8 mouse cellular contexts compared by ENCODE assay signal in genomic region chr19:41089833-41090232, GRCm38 (mm10). TPM values are rescaled to one million over a fixed set of nuclear protein-coding genes. Genes with fewer than 3 reads are reported as not detected.
DNase-seq lines count a peak whose midpoint lies in the region; ATAC-seq and TF ChIP-seq lines count a peak whose summit lies in the region.

No protein-coding gene starts in this region.

- H3K4me3 ChIP-seq in gastrocnemius, adult 2 months, result no peak overlapping the region
- H3K4me3 ChIP-seq in G1E (ENCODE audit: low read depth, low read length), result no peak overlapping the region
- no peak overlapping the region for H3K4me3 ChIP-seq in midbrain, embryonic 10.5 days

- intact Hi-C loops in gastrocnemius, adult 2 months (cut with DNase I), result loop anchor here (5.0 to 10.0 kb wide), 2 partner anchors 117 to 675 kb away; partner anchors contain the start of gene Tll2
- intact Hi-C loops in heart, postnatal 10 days (cut with DNase I), result loop anchor here (5.0 kb wide), 1 partner anchor 112 kb away; no protein-coding TSS in a partner anchor

- no peaks in the 10 kb centered on the region for H3K9me3 ChIP-seq in G1E (replicated peaks)
- no peaks in the 10 kb centered on the region for H3K9me3 ChIP-seq in midbrain, embryonic 10.5 days (replicated peaks)

- H3K4me1 ChIP-seq in G1E (ENCODE audit: insufficient read depth, low read depth, low read length), result no peaks in the 10 kb centered on the region
- H3K4me1 ChIP-seq in midbrain, embryonic 10.5 days, result peaks cover 6% of the 10 kb centered on the region

- DNase-seq in gastrocnemius, adult 2 months, result peak; percentile 61
- DNase-seq in gastrocnemius, postnatal 25 days, result no peak
- DNase-seq in G1E (ENCODE audit: low spot score), result peak; percentile 13
- peak; percentile 53 to 80 for DNase-seq in heart, postnatal 10 days
- peak; percentile 49 to 60 for DNase-seq in layer of hippocampus, postnatal 36 days
- peak; percentile 70 for DNase-seq in midbrain, embryonic 10.5 days (ENCODE audit: low spot score)
- peak; percentile 77 for DNase-seq in splenic B cell, adult 2 months (ENCODE audit: low read depth, low spot score)

- no peaks in the 10 kb centered on the region for H3K36me3 ChIP-seq in G1E (replicated peaks)
- no peaks in the 10 kb centered on the region for H3K36me3 ChIP-seq in midbrain, embryonic 10.5 days
- H3K36me3 ChIP-seq in splenic B cell, adult 2 months (ENCODE audit: control insufficient read depth, insufficient read depth, low read length, poor library complexity, severe bottlenecking), result no peaks in the 10 kb centered on the region

- ATAC-seq in G1E (ENCODE audit: extremely low read depth, insufficient number of reproducible peaks, low FRiP score, poor library complexity, severe bottlenecking), result no peak
- ATAC-seq in common myeloid progenitor, adult 5-6 weeks (replicated peaks; ENCODE audit: low read depth, poor library complexity, severe bottlenecking), result peak; percentile 50

- H3K27me3 ChIP-seq in G1E (ENCODE audit: insufficient read depth, low read length), result peaks cover 4% of the 10 kb centered on the region; the same call in 1 of the 2 replicates
- peaks cover 52% of the 10 kb centered on the region for H3K27me3 ChIP-seq in midbrain, embryonic 10.5 days (ENCODE audit: low read depth, poor library complexity, severe bottlenecking)
- H3K27me3 ChIP-seq in splenic B cell, adult 2 months (ENCODE audit: control insufficient read depth, insufficient read depth, low read length, poor library complexity, severe bottlenecking), result no peaks in the 10 kb centered on the region

- TF ChIP-seq CTCF in gastrocnemius, adult 2 months (IDR thresholded peaks at IDR 0.05), result peak; percentile 85
- TF ChIP-seq CTCF in G1E (IDR thresholded peaks at IDR 0.05; ENCODE audit: low read depth, low read length), result peak; percentile 66

- 13% methylated on average over 5 of the region's 5 CpGs for WGBS in midbrain, embryonic 10.5 days

- H3K27ac ChIP-seq in gastrocnemius, adult 2 months, result no peak overlapping the region
- no peak overlapping the region for H3K27ac ChIP-seq in midbrain, embryonic 10.5 days (replicated peaks)

RNA-seq across cellular contexts. Expression of gene Opalin, which starts 12.9 kb away (rescaled TPM):
- not detected for total RNA-seq in gastrocnemius, adult 2 months (2021)
- not detected for total RNA-seq in gastrocnemius, postnatal 25 days (2021)
- total RNA-seq in G1E (2014; fragmentation: Nextera tagmentation) (not detected in 2 replicates), G1E (2017) (0.27 TPM in 1 of 2 replicates, not detected in the other)
- polyA plus RNA-seq in G1E (2012), result not detected in 2 replicates
- not detected in 2 replicates for total RNA-seq in common myeloid progenitor, adult 5-6 weeks (2017)
- not detected for total RNA-seq in heart, postnatal 10 days (2021)
- 10 to 100 TPM; 11.6 to 16.6 TPM for total RNA-seq in layer of hippocampus, postnatal 36 days (2021)
- not detected in 2 replicates for polyA plus RNA-seq in midbrain, embryonic 10.5 days (2016; fragmentation: Nextera tagmentation; extraction: Ambion mirVana)

Comparison
In these comparisons a context has a peak if more than half of its experiments do, and no peak if none do; other contexts are left out.
1. RNA of gene Opalin, which starts 12.9 kb away (total RNA-seq): 11.6 to 16.6 TPM in layer of hippocampus, postnatal 36 days; 0.27 TPM in G1E, not detected in gastrocnemius, adult 2 months, not detected in gastrocnemius, postnatal 25 days, not detected in common myeloid progenitor, adult 5-6 weeks and not detected in heart, postnatal 10 days; every median in the first group is over 4 times any median in the second.